Mouse (Mus musculus) WW6 (cell line): ENCODE measurements around the gene Oxnad1.

Experiments used
- DNase-seq: peaks from one replicate; pipeline ENCODE4 v3.0.0-alpha.2; 2013; ENCODE audit warnings: low read depth, low spot score

The Oxnad1 gene

DNA sequence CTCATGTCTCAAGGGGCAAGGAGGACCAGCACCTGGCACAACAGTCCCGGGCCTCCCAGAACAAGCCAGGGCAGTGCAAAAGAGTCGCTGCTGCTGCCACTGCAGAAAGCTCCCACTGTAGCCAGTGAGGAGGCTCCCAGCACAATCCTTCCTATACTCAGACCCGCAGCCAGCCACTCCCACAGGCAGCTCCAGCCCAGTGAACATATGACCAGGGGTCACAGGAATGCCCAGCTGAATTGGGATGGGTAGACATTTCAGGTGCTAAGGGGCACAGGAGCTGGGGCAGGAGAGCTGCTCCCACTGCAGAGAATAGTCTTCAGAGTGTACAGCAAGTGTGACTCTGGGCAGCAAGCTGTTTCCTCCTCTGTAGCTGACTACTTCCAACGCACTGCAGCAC, 60.2 kb downstream of the Oxnad1 start:
- no peak for DNase-seq

DNA sequence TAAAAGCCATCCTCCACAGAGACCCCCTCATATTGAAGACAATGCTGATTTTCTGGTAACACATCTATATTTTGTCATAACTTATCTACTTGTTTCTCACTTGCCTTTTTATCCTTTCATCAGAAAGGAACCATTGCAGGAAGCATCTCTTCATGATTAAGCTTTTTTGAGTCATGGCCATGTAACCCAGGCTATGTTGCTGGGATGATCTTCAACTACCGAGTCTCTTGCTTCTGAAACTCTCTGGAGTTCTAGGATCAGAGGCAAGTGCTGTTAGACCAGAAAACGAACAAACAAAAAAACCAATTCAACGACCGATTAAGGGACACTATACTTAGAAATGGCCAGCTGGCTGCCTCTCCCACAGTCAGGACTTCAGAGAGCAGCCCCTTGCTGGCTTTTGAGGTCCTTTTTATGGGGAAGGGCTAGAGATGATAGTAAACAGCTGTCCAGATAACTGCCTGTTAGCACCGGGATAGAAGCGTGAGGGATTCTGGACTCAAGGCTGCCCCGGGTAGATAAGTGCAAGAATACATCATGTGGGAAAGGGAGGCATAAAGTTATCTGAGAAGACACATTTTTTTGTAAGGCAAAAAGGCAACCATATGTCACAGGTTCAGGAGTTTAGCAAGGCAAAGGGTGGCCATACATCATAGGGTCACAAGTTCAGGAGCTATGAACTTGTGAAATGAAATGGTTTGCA, 60.8 kb downstream of the Oxnad1 start:
- DNase-seq, result no peak

DNA sequence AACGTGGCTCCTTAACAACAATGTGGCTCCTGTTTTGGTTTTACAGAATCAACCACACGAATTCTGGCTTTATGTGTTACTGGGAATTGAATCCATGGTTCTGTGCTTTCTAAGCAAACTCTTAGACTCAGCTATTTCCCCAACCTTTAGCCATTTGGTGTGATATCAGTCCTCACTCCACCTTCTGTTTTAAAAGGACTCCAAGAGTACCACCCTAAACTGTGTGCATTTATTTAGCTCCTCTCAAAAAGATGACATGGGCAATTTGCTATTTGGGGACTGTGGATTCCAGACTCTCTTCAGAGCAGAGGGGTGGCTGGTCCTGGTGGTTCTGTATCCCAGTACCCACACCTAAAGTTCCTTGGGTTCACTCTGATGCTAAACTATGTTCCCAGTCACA, 61.4 kb downstream of the Oxnad1 start:
- DNase-seq, result no peak

DNA sequence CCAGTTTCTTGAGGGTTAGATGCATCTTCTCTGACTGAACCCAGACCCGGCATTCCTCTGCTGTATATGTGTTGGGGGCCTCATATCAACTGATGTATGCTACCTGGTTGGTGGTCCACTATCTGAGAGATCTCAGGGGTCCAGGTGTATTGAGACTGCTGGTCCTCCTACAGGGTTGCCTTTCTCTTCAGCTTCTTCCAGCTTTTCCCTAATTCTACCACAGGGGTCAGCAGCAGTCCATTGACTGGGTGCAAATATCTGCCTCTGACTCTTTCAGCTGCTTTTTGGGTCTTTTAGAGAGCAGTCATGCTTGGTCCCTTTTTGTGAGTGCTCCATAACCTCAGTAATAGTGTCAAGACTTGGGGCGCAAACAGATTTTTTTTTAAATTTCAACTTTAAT, 65.7 kb downstream of the Oxnad1 start:
- DNase-seq, result no peak

DNA sequence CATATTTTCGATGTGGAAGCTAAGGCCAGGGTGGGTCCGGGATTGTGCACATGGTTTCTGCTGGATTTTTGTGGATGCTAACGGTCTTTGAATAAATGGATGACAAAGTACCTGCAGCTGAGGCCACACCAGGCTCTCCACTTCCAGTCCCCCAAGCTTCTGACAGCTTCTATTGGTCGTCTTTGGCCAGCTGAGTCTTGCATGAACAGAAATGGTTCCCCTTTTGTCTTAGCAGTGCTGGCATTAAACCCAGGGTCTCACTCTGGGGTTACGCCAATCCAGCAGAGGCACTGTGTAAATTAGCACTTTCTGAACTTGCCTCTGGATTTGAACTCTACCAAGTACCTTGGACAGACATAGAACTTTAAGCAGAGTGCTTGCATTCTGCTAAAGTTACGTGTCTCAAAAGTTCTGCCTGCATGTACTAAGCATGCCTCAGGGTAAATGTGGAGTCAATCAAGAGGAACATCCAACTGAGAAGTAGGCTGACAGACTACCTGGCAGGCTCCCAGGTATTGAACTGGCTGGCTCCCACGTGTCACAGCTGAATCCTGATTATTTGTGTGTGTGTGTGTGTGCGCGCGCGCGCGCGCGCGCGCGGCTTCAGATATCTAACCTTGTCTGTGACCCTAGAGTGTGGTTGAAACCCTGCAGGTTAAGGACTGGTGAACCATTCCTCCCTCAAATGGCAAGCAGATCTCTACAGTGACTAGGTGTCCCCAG, 67.2 kb downstream of the Oxnad1 start:
- DNase-seq, result no peak
